Comparison of ENCODE assay signal across 26 mouse cellular contexts in the genomic region with DNA sequence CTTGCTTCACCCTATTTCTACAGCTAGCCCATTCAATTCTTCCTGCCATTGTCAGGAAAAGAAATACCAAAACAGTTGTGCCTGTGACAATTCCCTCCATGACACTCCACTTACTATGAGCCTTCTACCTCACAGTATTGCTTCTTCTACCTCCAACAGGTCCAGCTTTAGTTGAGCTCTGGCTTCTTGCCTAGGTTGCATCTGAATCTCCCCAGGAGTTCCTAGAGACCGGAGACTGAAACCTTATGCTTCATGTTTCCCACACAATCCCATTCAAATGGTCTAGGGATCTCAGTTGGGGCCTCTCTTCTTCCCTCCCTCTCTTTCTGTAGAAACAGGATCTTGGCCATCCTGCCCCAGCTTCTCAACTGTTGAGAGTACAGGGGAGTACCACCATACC.
"Had no signal": no experiment of that assay in that cellular context is flagged by ENCODE, and none has a peak within 500 bp of the region (broad histone marks: within the 10 kb centered on the region; RNA-seq: fewer than 3 reads in every experiment).

No protein-coding gene starts in this region.

- H3K9ac ChIP-seq: hindbrain, embryonic 12.5 days; hindbrain, embryonic 14.5 days; intestine, embryonic 15.5 days; limb, embryonic 13.5 days; limb, embryonic 15.5 days; liver, embryonic 14.5 days had no signal

- H3K9me3 ChIP-seq: hindbrain, embryonic 10.5 days; hindbrain, embryonic 12.5 days; intestine, embryonic 15.5 days; limb, embryonic 13.5 days; limb, embryonic 15.5 days had no signal

- H3K4me3 ChIP-seq: gastrocnemius, adult 2 months; heart, adult 2 months; hindbrain, embryonic 10.5 days; hindbrain, embryonic 12.5 days; intestine, embryonic 15.5 days; layer of hippocampus, adult 2 months; left cerebral cortex, adult 2 months; limb, embryonic 13.5 days; limb, embryonic 15.5 days had no signal

- H3K27me3 ChIP-seq: hindbrain, embryonic 12.5 days; intestine, embryonic 15.5 days; limb, embryonic 13.5 days; limb, embryonic 15.5 days had no signal

- H3K4me1 ChIP-seq: hindbrain, embryonic 10.5 days; hindbrain, embryonic 12.5 days; intestine, embryonic 15.5 days; limb, embryonic 13.5 days; limb, embryonic 15.5 days had no signal

- ATAC-seq: hindbrain, embryonic 16.5 days; inflammation-experienced regulatory T-cells, adult 6 months; intestine, embryonic 15.5 days; intestine, postnatal 0 days had no signal

- DNase-seq: gastrocnemius, adult 2 months; gastrocnemius, postnatal 10 days; gastrocnemius, postnatal 25 days; heart, adult 2 months; heart, postnatal 10 days; heart, postnatal 4 days; kidney, adult 18-20 months; kidney, adult 8-10 months; kidney, postnatal 10 days; kidney, postnatal 25 days; kidney, postnatal 4 days; left cerebral cortex, postnatal 4 days; lung, adult 18-20 months had no signal

- H3K27ac ChIP-seq: gastrocnemius, adult 2 months; heart, adult 2 months; hindbrain, embryonic 10.5 days; hindbrain, embryonic 12.5 days; hindbrain, embryonic 14.5 days; intestine, embryonic 15.5 days; layer of hippocampus, adult 2 months; left cerebral cortex, adult 2 months; limb, embryonic 13.5 days; limb, embryonic 15.5 days; liver, embryonic 14.5 days had no signal

- H3K4me2 ChIP-seq: heart, embryonic 11.5 days; hindbrain, embryonic 12.5 days; hindbrain, embryonic 14.5 days; intestine, embryonic 15.5 days; limb, embryonic 13.5 days; limb, embryonic 15.5 days had no signal
